Mouse (Mus musculus) neutrophil, adult 5-6 weeks (primary cell): ENCODE results near the gene Ilkap. TPM values are rescaled to one million over a fixed set of nuclear protein-coding genes. Genes with fewer than 3 reads are reported as not detected.

Experiments used
- ATAC-seq: fragments of 151-379, 151-347 bp; 2 replicates; pipeline ENCODE4 v1.8.0; 2017; ENCODE audit warnings: mild to moderate bottlenecking, moderate TSS enrichment; ENCODE audit not compliant: insufficient number of reproducible peaks, poor library complexity, low FRiP score, severe bottlenecking; ENCODE audit errors: extremely low read depth
- total RNA-seq: library from RNA; stranded (forward); fragments of 200-1000 nt; gene quantifications from 2 replicates; pipeline ENCODE4 v1.2.3, GENCODE M21; 2017

Gene Ilkap
- total RNA-seq, 1 experiment from 2014 or later, result 140 TPM

- peak; percentile 44; the same call in 1 of the 2 replicates for ATAC-seq
Measured at GRCm38 (mm10) chr1:91366215-91367108, 32.2 kb downstream of the Ilkap start, which contains the start of gene Erfe. Gene Erfe, plus strand, starts transcription at chr1:91366430.

GRCm38 (mm10) chr1:91365816-91366214 is 32.8 kb downstream of the Ilkap start:
- ATAC-seq, result no peak

GRCm38 (mm10) chr1:91364822-91365644 is 33.6 kb downstream of the Ilkap start:
- ATAC-seq, result no peak

GRCm38 (mm10) chr1:91362113-91362512 is 36.5 kb downstream of the Ilkap start:
- ATAC-seq, result no peak

- ATAC-seq, result no peak
Measured at GRCm38 (mm10) chr1:91356105-91356504, 42.5 kb downstream of the Ilkap start.

- no peak for ATAC-seq
Measured at GRCm38 (mm10) chr1:91352277-91352676, 46.3 kb downstream of the Ilkap start.

- no peak for ATAC-seq
Measured at GRCm38 (mm10) chr1:91351249-91351648, 47.4 kb downstream of the Ilkap start.

- ATAC-seq, result no peak
Measured at GRCm38 (mm10) chr1:91350841-91351240, 47.8 kb downstream of the Ilkap start, which contains the start of gene Klhl30. Gene Klhl30, plus strand, starts transcription at chr1:91351016.

- peak; percentile 52; the same call in 1 of the 2 replicates for ATAC-seq
Measured at GRCm38 (mm10) chr1:91346892-91347291, 51.7 kb downstream of the Ilkap start.

GRCm38 (mm10) chr1:91344921-91345685 is 53.5 kb downstream of the Ilkap start:
- ATAC-seq, result no peak

GRCm38 (mm10) chr1:91344001-91344400 is 54.6 kb downstream of the Ilkap start:
- no peak for ATAC-seq

GRCm38 (mm10) chr1:91337355-91337754 is 61.3 kb downstream of the Ilkap start:
- ATAC-seq, result no peak

- ATAC-seq, result no peak
Measured at GRCm38 (mm10) chr1:91333582-91333981, 65.0 kb downstream of the Ilkap start.

- ATAC-seq, result no peak
Measured at GRCm38 (mm10) chr1:91332102-91332501, 66.5 kb downstream of the Ilkap start.

GRCm38 (mm10) chr1:91325488-91326042 is 73.0 kb downstream of the Ilkap start:
- no peak for ATAC-seq

GRCm38 (mm10) chr1:91324646-91325045 is 74.0 kb downstream of the Ilkap start:
- no peak for ATAC-seq
